Mouse (Mus musculus) ovary, adult 18-20 months (tissue): ENCODE data around the gene Pus7l.

Experiments
- DNase-seq: peaks from one replicate; pipeline ENCODE4 v3.0.0; 2022; ENCODE audit warnings: low spot score, mixed read lengths

Gene Pus7l

DNA sequence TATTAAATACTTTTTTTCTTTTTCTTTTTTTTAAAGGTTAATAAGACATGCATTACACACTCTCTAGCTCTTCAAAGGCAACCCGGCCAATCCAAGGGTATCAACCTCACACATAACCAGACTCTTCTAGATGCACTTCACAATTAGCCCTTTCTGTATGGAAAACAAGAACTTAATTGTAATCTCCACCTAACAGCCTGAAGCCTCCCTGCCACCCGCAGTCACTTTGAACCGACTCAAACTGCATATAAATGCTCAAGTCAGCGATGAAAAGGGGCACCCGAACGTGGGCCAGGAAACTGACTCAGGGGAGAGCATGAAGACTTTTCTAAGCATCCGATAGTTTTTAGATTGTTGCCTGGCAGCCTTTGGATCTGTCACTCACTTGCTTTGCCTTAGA lies 66.1 kb downstream of the Pus7l start:
- no peak for DNase-seq

DNA sequence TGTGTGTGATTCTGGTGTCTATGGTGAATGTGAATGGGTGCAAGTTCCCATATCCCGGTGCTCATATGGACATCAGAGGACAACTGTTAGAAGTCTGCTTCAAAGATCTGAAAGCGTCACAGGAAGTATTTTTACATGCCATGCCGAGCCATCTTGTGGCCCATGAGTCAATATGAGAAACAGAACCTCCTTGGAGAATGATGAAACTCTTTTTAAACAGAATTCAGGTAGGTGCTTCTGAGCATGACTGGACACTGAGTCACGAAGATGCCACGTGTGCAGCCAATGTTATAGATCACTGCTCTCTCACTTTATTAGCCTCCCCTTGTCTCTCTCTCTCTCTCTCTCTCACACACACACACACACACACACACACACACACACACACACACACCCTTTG lies 67.4 kb downstream of the Pus7l start:
- no peak for DNase-seq
